Mouse (Mus musculus) layer of hippocampus, adult 6 months (tissue): ENCODE results near the gene Il11ra2. TPM values are rescaled to one million over a fixed set of nuclear protein-coding genes. Genes with fewer than 3 reads are reported as not detected.

Source experiments
- long read RNA-seq, 2 experiments: library from polyadenylated mRNA; unstranded; transcript quantifications; one replicate each; pipeline ENCODE4 v2.0.0; 2019 to 2020
- polyA plus RNA-seq: library from polyadenylated mRNA; unstranded; fragments of <200 nt; fragmentation: Nextera tagmentation; gene quantifications from 2 replicates; pipeline ENCODE4 v1.2.3, GENCODE M21; 2021

The Il11ra2 gene
- 0.44 and 0.49 TPM in 2 replicates for polyA plus RNA-seq
- long read RNA-seq, experiment 1, partial matches to known transcripts: 0 of 1 reads
- long read RNA-seq, experiment 1, other reads (novel, unspliced or antisense): 1 of 1 reads
- long read RNA-seq, experiment 2: 0 reads

DNA sequence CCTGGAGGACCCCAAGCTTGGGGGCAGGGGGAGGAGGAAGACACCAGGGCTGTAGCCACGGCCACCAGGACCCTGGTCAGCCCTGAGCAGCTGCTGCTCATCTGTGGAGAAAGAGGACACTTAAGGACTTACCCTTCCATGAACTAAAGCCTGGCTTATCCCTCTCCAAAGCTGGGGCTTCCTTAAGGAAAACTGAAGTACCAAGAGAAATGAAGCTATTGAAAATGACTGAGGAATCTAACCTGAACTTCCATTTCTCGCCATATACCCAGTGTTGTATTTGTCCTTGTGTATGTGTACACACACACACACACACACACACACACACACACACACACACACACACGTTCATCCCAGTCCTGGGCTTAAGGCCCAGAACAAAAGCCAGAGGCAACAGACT is at the start of gene Il11ra2:
Gene Il11ra2, minus strand, starts transcription at position 101 of the 400 bp plus-strand sequence.

DNA sequence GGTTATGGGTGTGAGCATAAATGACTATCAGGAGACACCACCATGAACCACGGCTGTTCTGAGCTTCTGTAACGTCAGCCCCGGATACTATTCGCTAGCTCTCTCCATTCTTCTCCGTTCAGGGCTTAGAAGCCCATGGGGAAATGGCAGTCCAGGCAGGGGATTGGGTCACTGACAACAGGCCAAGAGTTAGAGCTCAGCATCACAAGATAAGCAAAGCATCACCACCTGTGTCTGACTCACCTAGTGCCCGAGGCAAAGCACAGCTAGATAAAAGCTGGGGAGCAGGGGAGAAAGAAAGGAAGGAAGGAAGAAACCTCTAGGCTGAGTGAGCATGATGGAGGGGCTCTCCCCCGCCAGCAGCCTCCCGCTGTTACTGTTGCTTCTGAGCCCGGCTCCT is 6.7 kb downstream of the Il11ra2 start, which contains the start of gene Ccl27b:
Gene Ccl27b, plus strand, starts transcription at position 301 of the 400 bp plus-strand sequence.

DNA sequence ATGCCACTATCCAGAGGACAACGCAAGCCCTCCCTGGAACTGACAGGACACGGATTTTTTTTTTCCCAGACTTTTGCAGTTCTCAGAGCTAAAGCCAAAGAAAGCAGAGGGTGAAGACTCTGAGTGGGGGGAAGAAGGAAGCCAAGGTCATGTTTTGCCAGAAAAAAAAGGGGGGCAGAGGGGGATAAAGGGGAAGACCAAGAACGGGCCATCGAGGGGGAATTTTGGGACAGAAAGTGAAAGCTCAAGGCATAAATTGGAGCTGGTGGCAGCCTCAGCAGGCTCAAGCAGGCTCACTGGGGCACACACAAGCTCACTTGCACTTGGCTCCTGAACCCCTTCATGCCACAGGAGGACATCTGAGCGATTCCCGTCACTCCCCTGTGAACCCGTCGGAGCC is 32.3 kb downstream of the Il11ra2 start, which contains the start of gene Gm2564:
Gene Gm2564, plus strand, starts transcription at position 301 of the 400 bp plus-strand sequence.

DNA sequence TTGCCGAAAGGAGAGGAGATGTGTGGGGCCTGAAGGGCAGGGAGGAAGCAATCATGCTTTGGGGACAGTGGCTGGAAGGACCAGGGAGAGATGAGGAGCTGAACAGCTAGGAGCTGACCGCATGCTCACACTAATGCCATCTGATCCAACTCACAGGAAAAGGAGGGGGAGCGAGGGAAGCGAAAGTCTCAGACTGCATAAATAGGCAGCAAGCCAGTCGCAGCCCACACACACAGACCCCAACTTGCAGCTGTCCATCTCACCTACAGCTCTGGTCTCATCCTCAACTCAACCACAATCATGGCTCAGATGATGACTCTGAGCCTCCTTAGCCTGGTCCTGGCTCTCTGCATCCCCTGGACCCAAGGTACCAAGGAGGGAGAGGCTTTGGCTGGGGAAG is 49.8 kb downstream of the Il11ra2 start, which contains the start of gene Gm10591:
Gene Gm10591, plus strand, starts transcription at position 301 of the 400 bp plus-strand sequence.

Other genes with a start within 250 kb of the Il11ra2 start
- gene Gm21586, start 222.5 kb downstream of the Il11ra2 start, polyA plus RNA-seq: 1.7 TPM in 1 of 2 replicates, not detected in the other
- 0.06 and 0.10 TPM in 2 replicates for gene Gm2163, start 195.1 kb downstream of the Il11ra2 start, polyA plus RNA-seq
- gene Fam205a2, start 133.7 kb downstream of the Il11ra2 start, polyA plus RNA-seq: 0.31 TPM in 1 of 2 replicates, not detected in the other
- gene Gm10591, start 49.7 kb downstream of the Il11ra2 start, polyA plus RNA-seq: not detected in 2 replicates
- 0.55 and 0.89 TPM in 2 replicates for gene Gm2564, start 32.2 kb downstream of the Il11ra2 start, polyA plus RNA-seq
- not detected in 2 replicates for gene Ccl27b, start 6.6 kb downstream of the Il11ra2 start, polyA plus RNA-seq
- not detected in 2 replicates for gene 4930578G10Rik, start 73.7 kb upstream of the Il11ra2 start, polyA plus RNA-seq
- 1.3 and 1.5 TPM in 2 replicates for gene Ccl19, start 94.7 kb upstream of the Il11ra2 start, polyA plus RNA-seq
- 0.19 and 0.38 TPM in 2 replicates for gene Ccl21a, start 112.1 kb upstream of the Il11ra2 start, polyA plus RNA-seq
- 0.04 TPM in 1 of 2 replicates, not detected in the other for gene Fam205a1, start 192.0 kb upstream of the Il11ra2 start, polyA plus RNA-seq
- gene Gm12394, start 194.9 kb upstream of the Il11ra2 start, polyA plus RNA-seq: 0.64 TPM in 2 replicates
- gene Fam205c, start 212.3 kb upstream of the Il11ra2 start, polyA plus RNA-seq: 1.2 and 1.3 TPM in 2 replicates